Mouse (Mus musculus) liver, postnatal 0 days (tissue): Measurements from ENCODE around the gene Igfbp6.

Experiments used
- CTCF ChIP-seq: sonication (generic); IDR thresholded peaks from 2 replicates; pipeline ENCODE4 v1.5.1; 2016; ENCODE audit warnings: antibody characterized with exemption, low read depth
- EP300 ChIP-seq: IDR thresholded peaks from 2 replicates; pipeline ENCODE4 v1.6.1; 2016; ENCODE audit warnings: antibody characterized with exemption, low read depth, mild to moderate bottlenecking

DNA sequence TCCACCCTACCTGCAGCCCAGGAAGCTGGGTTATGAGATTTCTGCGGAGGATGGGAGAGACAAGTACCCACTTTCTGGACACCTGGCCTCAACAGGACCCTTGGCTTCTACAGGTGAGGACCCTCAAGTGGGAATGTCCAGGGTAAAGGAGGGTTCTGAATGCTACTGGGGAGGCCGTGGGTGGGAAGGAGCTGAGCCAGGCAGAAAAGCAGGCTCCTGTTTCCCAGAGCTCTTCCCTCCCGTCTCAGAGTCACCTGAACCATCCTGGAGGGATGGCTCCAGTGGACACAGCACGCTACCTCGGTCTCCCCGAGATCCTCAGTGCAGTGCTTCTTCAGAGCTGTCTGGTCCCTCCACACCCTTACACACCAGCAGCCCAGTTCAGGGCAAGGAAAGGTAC lies 32.0 kb upstream of the Igfbp6 start:
- TF ChIP-seq CTCF (no peak), EP300 (no peak)
